Mouse (Mus musculus) testis, adult 2 months (tissue): ENCODE measurements around the gene Ddx21.

Experiments
- CTCF ChIP-seq: fragments of 200-500 bp; IDR thresholded peaks from 2 replicates; pipeline ENCODE4 v1.5.1; 2012; ENCODE audit warnings: low read depth, mild to moderate bottlenecking, inconsistent platforms, low read length, moderate library complexity; ENCODE audit not compliant: control insufficient read depth, insufficient read depth, insufficient replicate concordance
- POLR2A ChIP-seq: fragments of 200-500 bp; IDR thresholded peaks from 2 replicates; pipeline ENCODE4 v1.6.1; 2012; ENCODE audit warnings: low read depth, mild to moderate bottlenecking, inconsistent platforms, low read length, moderate library complexity; ENCODE audit not compliant: control insufficient read depth

DNA sequence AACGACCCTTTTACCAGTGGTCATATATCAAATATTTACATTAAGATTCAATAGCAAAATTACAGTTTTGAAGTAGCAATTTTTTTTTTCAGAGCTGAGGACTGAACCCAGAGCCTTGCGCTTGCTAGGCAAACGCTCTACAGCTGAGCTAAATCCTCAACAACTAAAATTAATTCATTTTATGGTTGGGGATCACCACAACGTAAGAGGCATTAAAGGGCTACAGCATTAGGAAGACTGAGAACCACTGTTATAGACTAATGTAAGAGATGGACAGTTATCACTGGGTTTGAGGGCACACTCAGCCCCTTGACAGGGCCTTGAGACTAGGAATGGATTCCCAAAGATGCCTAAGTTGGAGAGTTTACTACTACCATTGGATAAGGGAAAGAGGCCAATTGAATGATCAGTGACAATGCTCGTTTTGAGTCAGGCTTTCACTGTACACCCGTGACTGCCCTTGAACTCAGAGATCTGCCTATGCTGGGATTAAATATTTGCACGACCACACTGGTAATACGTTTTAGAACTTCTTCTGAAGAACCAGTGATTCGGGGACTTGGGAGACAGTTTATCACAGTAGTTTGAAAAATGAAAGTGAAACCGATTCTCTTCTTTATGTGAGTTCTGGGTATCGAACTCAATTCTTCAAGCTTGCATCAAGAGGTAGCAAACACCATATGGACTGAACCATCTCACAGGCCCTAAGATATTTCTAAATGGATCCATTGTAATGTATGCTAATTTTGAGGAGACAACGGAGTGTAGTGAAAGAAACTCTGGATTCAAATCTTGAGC is 1.4 kb upstream of the Ddx21 start:
- no peak for TF ChIP-seq POLR2A
- no peak for TF ChIP-seq CTCF
